In the genomic region with DNA sequence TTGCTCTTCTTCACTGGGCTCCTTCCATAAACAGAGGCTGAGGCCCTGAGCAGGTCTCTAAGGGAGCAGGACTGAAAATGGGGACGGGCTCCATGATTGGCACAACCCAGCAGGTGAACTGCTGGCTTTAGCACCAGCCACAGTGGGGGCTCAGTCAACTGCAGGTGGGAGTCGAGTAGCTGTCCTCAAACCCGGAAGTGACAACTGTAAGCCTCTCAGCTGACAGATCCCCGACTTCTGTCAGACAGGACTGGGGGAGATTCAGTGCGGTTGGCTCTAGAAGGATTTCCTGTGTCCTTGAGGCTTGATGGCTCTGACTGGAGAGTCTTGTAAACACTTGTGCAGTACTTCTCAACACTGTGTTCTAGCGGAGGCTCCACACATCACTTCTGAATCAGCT, we compare ENCODE assay signal across 12 mouse cellular contexts.
DNase-seq lines count a peak whose midpoint lies in the region; ATAC-seq lines count a peak whose summit lies in the region.
"Had no signal": no experiment of that assay in that cellular context is flagged by ENCODE, and none has a peak within 500 bp of the region (broad histone marks: within the 10 kb centered on the region; RNA-seq: fewer than 3 reads in every experiment).

No protein-coding gene starts in this region.

- no peak overlapping the region for H3K9ac ChIP-seq in hindbrain, embryonic 11.5 days (ENCODE audit: low read depth, low read length)
- no peak overlapping the region for H3K9ac ChIP-seq in hindbrain, embryonic 13.5 days
- no peak overlapping the region for H3K9ac ChIP-seq in midbrain, embryonic 11.5 days (ENCODE audit: low read length)
- H3K9ac ChIP-seq in midbrain, embryonic 13.5 days (replicated peaks), result no peak overlapping the region
- H3K9ac ChIP-seq: embryonic facial prominence, embryonic 15.5 days; hindbrain, embryonic 15.5 days; limb, embryonic 15.5 days had no signal

- H3K27ac ChIP-seq in hindbrain, embryonic 11.5 days (ENCODE audit: low read depth, low read length), result no peak overlapping the region
- no peak overlapping the region for H3K27ac ChIP-seq in hindbrain, embryonic 13.5 days
- H3K27ac ChIP-seq in midbrain, embryonic 11.5 days (ENCODE audit: low read depth, low read length), result no peak overlapping the region
- no peak overlapping the region for H3K27ac ChIP-seq in midbrain, embryonic 13.5 days
- H3K27ac ChIP-seq: embryonic facial prominence, embryonic 15.5 days; hindbrain, embryonic 15.5 days; limb, embryonic 15.5 days had no signal

- DNase-seq in hindbrain, embryonic 11.5 days (ENCODE audit: low spot score), result peak; percentile 4
- peak; percentile 69 for DNase-seq in T-cell, adult 2 months (ENCODE audit: low spot score)
- DNase-seq in lung, postnatal 10 days, result peak; percentile 36
- peak; percentile 66 to 81 for DNase-seq in thymus, adult 18-20 months
- no peak for DNase-seq in midbrain, embryonic 11.5 days (ENCODE audit: low spot score, missing footprints)
- DNase-seq in kidney, postnatal 10 days, result no peak
- DNase-seq: right cerebral cortex, postnatal 4 days had no signal

- H3K4me1 ChIP-seq in hindbrain, embryonic 11.5 days (replicated peaks; ENCODE audit: control insufficient read depth, insufficient read depth, low read length), result no peaks in the 10 kb centered on the region
- H3K4me1 ChIP-seq in hindbrain, embryonic 13.5 days (replicated peaks), result 0 out of 2 replicates have a peak, but pooled peaks cover 3% of the 10 kb centered on the region
- no peaks in the 10 kb centered on the region for H3K4me1 ChIP-seq in midbrain, embryonic 11.5 days (ENCODE audit: control insufficient read depth, insufficient read depth, low read length)
- H3K4me1 ChIP-seq in midbrain, embryonic 13.5 days (replicated peaks), result no peaks in the 10 kb centered on the region
- H3K4me1 ChIP-seq: hindbrain, embryonic 15.5 days; limb, embryonic 15.5 days had no signal

- no peak overlapping the region for H3K4me3 ChIP-seq in hindbrain, embryonic 11.5 days (ENCODE audit: low read depth, low read length)
- H3K4me3 ChIP-seq in hindbrain, embryonic 13.5 days, result no peak overlapping the region
- H3K4me3 ChIP-seq in midbrain, embryonic 11.5 days (ENCODE audit: low read depth, low read length), result no peak overlapping the region
- no peak overlapping the region for H3K4me3 ChIP-seq in midbrain, embryonic 13.5 days (replicated peaks)
- H3K4me3 ChIP-seq: embryonic facial prominence, embryonic 15.5 days; hindbrain, embryonic 15.5 days; limb, embryonic 15.5 days had no signal

- no peaks in the 10 kb centered on the region for H3K27me3 ChIP-seq in hindbrain, embryonic 11.5 days (ENCODE audit: control insufficient read depth, insufficient read depth, low read length)
- H3K27me3 ChIP-seq in hindbrain, embryonic 13.5 days, result no peaks in the 10 kb centered on the region
- no peaks in the 10 kb centered on the region for H3K27me3 ChIP-seq in midbrain, embryonic 11.5 days (ENCODE audit: control insufficient read depth, insufficient read depth, low read length)
- no peaks in the 10 kb centered on the region for H3K27me3 ChIP-seq in midbrain, embryonic 13.5 days
- H3K27me3 ChIP-seq: embryonic facial prominence, embryonic 15.5 days; hindbrain, embryonic 15.5 days; limb, embryonic 15.5 days had no signal

- 20% methylated on average over 6 of the region's 6 CpGs for WGBS in hindbrain, embryonic 11.5 days
- 19% methylated on average over 6 of the region's 6 CpGs for WGBS in hindbrain, embryonic 13.5 days
- WGBS in midbrain, embryonic 11.5 days, result 20% methylated on average over 6 of the region's 6 CpGs
- WGBS in midbrain, embryonic 13.5 days, result 24% methylated on average over 6 of the region's 6 CpGs

- H3K36me3 ChIP-seq in hindbrain, embryonic 11.5 days (ENCODE audit: control insufficient read depth, insufficient read depth, low read length), result no peaks in the 10 kb centered on the region
- no peaks in the 10 kb centered on the region for H3K36me3 ChIP-seq in hindbrain, embryonic 13.5 days
- no peaks in the 10 kb centered on the region for H3K36me3 ChIP-seq in midbrain, embryonic 11.5 days (ENCODE audit: control insufficient read depth, insufficient read depth, low read length)
- no peaks in the 10 kb centered on the region for H3K36me3 ChIP-seq in midbrain, embryonic 13.5 days
- H3K36me3 ChIP-seq: embryonic facial prominence, embryonic 15.5 days; hindbrain, embryonic 15.5 days; limb, embryonic 15.5 days had no signal

- no peak overlapping the region for H3K4me2 ChIP-seq in hindbrain, embryonic 11.5 days (replicated peaks; ENCODE audit: low read depth, low read length)
- no peak overlapping the region for H3K4me2 ChIP-seq in hindbrain, embryonic 13.5 days
- H3K4me2 ChIP-seq in midbrain, embryonic 11.5 days, result no peak overlapping the region
- no peak overlapping the region for H3K4me2 ChIP-seq in midbrain, embryonic 13.5 days (replicated peaks)
- H3K4me2 ChIP-seq: embryonic facial prominence, embryonic 15.5 days; hindbrain, embryonic 15.5 days; limb, embryonic 15.5 days had no signal

- no peaks in the 10 kb centered on the region for H3K9me3 ChIP-seq in hindbrain, embryonic 11.5 days (ENCODE audit: control insufficient read depth, low read length)
- H3K9me3 ChIP-seq in hindbrain, embryonic 13.5 days, result no peaks in the 10 kb centered on the region
- no peaks in the 10 kb centered on the region for H3K9me3 ChIP-seq in midbrain, embryonic 11.5 days (ENCODE audit: control insufficient read depth, low read length)
- H3K9me3 ChIP-seq in midbrain, embryonic 13.5 days, result no peaks in the 10 kb centered on the region
- H3K9me3 ChIP-seq: embryonic facial prominence, embryonic 15.5 days; hindbrain, embryonic 15.5 days; limb, embryonic 15.5 days had no signal

- ATAC-seq in hindbrain, embryonic 11.5 days (ENCODE audit: low FRiP score), result no peak
- no peak for ATAC-seq in hindbrain, embryonic 13.5 days (ENCODE audit: low FRiP score)
- ATAC-seq in midbrain, embryonic 11.5 days (ENCODE audit: low FRiP score), result no peak
- ATAC-seq in midbrain, embryonic 13.5 days, result no peak

Comparison
In these comparisons a context has a peak if more than half of its experiments do, and no peak if none do; other contexts are left out.
1. DNase-seq: peak in hindbrain, embryonic 11.5 days (single experiment), T-cell, adult 2 months (single experiment), lung, postnatal 10 days (single experiment) and thymus, adult 18-20 months (2 of 2); none in midbrain, embryonic 11.5 days (single experiment) and kidney, postnatal 10 days (single experiment).